Mouse (Mus musculus): Measurements from ENCODE around the gene Sox2.

The Sox2 gene

GRCm38 (mm10) chr3:34660542-34661290, 10.5 kb downstream of the Sox2 start:
- DNase-seq (ENCODE audit: low read depth, low spot score), result no peak

- no peak for DNase-seq (ENCODE audit: low read depth, low spot score)
Measured at GRCm38 (mm10) chr3:34661341-34662007, 11.3 kb downstream of the Sox2 start.

- DNase-seq (ENCODE audit: low read depth, low spot score), result no peak
Measured at GRCm38 (mm10) chr3:34662008-34662711, 12.0 kb downstream of the Sox2 start.

- no peak for DNase-seq (ENCODE audit: low read depth, low spot score)
Measured at GRCm38 (mm10) chr3:34662712-34663655, 12.8 kb downstream of the Sox2 start.

DNA sequence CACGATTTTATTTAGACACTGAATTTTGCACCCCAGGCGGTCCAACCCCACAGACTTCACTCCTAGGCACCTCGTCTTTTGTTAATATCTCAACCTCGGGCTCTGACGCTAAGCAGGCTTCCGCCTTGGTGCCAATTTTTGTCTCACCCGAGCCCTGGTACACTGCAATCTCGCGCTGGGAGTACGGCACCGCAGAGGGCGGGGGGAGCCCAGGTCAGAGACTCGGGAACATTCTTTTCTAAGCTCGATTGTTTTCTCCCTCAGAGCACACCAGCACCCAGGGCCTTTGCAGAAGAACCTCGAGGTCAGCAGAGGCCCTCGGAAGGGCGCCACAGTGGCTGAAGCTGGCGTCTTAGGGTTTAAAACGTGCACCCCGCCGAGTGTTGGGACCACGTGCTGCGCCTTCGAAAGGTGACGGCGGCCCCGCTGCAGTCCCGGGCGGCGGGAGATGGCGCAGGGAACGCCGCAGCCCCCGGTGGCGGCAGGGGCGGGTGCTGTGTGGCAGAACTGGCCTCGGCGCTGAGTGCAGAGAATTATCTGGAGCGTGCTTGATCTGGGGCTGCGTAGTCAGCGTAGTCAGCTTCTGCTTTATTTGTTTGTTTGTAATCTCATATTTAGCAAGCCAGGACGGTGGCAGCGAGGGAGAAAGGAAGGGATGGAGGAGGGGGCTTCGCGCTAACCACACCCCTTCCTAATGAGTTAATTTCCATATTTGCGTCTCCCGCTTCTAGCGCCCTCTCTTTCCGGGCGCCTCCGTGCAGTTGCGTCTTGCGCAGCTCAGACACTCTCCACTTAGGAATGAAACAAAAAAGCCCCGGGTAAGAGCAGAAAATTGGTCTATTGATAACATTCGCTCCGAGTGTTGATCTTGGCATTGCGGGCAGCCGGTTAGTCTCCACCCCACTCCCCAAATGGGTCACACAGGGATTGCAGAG, 13.8 kb downstream of the Sox2 start:
- DNase-seq (ENCODE audit: low read depth, low spot score), result no peak

DNA sequence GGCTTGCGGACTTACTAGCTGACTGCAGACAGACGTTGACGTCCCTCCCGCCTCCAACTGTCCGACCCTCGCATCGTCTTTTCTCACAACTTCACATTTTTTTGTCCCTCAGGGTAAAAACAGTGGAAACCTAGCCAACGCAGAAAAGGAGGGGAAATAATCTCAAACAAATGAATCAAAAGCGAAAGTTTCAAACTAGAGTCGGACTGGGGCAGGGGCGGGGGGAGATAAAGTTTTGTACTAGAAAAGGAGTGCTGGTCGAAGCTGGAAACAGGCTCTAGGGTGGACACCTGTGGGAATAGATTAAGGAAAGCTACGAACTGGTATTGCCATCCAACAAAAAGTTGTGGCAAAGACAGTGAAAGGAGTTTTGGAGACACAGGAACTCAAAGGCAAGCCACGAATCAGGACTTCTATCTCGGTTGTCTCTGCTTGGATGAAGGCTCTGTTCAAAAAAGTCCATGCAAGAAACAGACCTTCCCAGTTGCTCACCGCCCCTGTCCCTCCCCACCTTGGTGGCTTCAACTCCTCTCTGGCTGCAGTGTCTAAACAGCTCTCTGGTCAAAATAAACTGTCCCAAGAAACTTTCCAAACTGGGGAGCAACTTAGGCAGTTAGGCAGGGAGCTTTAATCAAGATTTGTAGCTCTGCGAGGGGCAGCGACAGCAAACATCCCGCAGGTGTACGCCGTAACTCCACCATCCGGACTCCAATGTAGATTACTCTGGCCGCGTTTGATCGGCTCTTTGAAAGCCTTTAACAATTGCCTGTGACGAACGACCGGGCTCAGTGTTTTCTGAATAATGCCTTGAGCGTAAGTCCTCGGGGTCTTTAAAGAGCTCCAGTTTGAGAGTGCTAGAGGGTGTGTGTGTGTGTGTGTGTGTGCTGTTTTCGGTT, 14.7 kb downstream of the Sox2 start:
- no peak for DNase-seq (ENCODE audit: low read depth, low spot score)

- DNase-seq (ENCODE audit: low read depth, low spot score), result no peak
Measured at GRCm38 (mm10) chr3:34665751-34666665, 15.8 kb downstream of the Sox2 start.

DNA sequence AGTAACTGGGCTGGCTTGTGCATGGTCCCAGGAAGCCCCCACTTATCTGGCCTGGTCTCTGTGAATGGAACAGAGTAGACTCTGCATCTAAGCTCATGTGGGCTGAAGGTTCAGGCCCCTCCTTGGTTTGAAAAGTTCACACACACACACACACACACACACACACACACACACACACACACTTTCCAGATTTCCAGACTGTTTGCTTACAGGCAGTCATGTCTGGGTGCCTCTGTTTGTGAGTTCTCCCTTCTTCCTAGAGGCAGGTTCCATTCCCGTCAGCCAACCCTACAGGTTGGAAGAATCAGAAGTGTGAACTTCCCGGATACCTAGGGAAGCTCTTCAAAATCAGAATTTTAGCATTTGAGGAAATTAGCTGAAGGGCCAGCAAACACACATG, 17.0 kb downstream of the Sox2 start:
- no peak for DNase-seq (ENCODE audit: low read depth, low spot score)

DNA sequence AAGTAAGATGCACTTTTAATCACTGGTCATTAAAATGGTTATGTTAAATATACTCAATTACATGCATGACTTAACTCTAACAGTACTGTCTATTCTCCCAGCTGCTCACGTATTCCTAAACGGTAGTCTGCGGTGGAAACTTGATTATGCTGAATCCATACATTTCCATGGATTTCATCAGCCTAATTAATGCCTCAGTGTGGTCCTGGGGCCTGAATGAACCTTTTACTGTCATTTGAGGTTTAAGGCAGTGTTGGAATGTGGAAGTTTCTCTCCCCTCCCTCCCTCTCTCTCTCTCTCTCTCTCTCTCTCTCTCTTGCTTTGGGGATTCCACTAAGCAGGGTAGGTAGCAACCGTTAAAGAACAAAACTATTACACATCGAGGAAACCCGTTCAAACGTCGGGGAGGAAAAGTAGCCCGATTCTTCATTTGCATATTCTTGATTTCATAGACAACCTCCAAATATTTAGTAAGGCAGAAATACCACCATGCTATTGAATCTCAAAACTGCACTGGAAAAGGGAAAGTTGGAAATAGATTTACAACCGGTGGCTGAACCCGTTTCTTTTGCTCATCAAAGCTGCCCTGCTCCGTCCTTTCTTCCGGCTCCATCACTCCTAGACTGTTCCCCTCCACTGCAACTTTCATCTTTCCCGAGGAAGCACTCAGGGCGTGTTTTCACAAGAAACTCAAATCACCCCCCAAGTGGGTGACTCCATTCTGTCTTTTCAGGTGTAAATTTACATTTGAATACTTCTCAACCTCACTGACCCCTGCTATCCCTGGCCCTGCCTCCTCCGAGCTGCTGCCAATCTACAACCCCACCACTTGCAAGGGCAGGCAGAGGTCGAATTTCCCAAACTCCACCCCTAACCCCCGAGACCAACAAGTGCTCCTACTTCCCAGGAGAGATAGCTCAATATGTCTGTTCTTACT, 17.9 kb downstream of the Sox2 start:
- DNase-seq (ENCODE audit: low read depth, low spot score), result no peak

DNA sequence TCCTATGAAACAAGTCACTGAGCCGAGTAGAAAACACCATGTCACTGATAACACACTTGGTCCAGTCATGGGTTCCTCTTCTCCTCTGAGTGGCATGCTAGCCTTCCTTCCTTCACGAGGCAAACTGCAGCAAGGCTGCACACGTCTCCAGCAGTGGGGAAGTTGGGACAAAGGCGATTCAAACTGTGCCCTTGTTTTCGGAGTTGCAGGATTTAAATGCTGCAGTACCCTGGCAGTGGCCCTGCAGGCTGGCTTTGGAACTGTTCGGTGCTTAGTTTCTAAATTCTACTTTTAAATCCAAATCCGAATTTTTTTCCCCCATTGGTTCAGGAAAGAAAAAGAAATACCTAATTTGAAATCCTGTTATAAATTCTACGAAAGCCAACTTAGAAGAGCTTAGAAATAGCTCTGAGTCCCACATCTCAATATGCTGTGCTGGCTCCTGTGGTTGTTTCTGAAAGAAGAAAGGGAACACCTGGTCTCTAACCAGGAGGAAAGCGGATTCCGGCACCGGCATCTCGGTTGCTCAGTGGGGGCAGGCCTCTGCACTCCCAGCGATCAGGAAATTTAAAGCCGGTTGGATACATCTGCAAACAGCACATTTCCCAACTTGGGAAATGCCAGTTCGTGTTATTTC, 20.9 kb downstream of the Sox2 start:
- no peak for DNase-seq (ENCODE audit: low read depth, low spot score)

DNA sequence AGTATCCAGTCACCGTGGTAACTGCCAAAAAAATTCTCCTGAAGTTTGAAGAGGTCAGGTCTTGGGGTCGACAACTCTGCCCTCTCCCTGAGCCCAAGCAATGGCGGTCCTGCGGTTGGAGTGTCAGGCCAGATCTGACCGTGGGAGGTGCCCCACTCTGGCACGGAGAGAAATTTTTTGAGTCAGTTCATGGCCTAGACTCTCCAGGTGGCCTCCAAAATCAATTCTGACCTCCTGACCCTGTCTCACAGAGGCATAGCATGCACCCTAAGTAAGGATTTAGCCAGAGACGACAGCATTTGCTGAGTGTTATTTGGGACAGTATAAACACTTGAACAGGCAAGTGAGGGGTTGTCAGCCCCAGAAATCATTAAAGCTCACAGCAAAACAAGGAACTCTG, 28.6 kb downstream of the Sox2 start:
- DNase-seq (ENCODE audit: low read depth, low spot score), result no peak

DNA sequence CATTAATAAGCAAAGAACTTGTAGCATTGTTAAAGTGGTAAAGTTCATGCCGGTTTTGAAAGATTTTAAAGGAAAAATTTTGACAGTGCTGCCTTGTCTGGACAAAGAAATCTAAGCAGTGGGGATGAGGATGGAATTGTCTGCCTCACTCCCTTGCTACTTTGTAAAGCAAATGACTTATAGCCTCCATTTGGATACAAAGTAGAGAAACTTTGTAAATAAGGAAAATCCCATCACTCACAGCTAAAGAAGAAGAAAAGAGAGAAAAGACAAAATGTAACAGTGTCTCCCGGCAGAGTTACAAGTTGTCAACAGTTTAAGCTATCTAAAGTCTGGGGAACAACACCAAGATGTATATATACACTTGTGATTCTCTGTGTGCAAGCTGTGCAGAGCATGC, 29.2 kb downstream of the Sox2 start:
- no peak for DNase-seq (ENCODE audit: low read depth, low spot score)

DNA sequence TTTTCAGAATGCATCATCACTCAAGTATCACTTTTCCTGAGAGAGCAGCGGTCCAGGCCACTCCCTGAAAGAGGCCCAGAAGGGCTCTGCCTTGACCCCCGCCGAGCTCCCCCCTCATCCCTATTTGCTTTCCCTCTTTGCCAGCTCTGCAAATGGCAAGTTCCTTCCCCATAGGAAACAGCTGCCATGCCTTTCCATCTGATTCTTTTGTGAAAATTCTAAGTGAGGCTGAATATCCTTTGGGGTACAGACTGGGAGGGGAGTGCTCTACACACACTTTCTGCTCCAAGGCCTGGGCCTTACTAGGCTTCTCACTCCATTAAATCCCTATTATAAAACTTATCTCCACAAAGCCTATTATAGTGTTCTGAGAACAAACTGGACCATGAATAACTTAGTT, 29.7 kb downstream of the Sox2 start:
- DNase-seq (ENCODE audit: low read depth, low spot score), result no peak

- DNase-seq (ENCODE audit: low read depth, low spot score), result no peak
Measured at GRCm38 (mm10) chr3:34688072-34688471, 37.9 kb downstream of the Sox2 start.

DNA sequence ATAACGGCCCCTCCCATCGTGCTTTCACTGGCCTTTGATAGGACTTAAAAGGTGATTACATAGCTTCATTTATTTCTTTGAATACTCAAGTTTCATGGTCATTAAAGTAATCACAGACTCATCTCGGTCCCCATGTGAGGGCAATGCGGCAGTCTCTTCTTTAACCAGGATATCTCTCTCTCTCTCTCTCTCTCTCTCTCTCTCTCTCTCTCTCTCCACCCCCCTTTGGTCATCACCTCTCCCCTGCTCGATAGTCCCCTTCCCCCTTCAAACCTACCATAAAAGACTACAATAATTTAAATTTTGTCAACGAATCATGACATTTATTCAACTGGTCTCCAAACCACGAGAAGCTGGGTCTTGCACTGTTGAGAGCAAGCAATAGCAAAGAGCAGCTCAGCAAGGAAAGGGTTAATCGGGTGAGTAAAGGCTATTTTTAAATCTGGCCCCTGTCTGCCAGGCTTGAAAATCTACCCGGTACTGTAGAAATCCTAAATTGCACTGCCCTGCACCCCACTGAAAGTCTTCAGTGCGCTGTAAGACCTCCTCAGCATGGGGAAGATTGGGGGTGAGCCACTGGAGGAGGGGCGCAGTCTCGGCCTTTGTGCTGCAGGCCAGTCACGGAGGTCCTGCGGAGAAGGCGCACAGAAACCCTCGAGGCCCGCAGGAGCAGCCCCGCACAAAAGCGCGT, 41.6 kb downstream of the Sox2 start:
- DNase-seq (ENCODE audit: low read depth, low spot score), result no peak

DNA sequence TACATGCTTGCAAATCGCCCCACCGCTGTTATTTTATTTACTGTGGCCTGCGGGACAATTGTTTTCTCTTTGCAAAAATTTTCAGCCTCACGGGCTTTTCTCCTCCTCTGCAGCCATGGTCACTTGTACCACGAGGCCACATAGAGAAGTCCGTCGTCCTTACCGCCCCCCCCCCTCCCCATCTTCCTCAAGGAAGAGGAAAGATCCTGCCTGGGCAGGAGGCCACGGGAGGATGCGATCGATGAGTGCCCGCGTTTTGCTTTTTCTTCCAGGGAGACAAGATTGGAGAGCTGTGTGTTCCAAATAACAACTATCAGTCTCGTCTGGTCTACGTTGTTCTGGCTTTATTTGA, 42.2 kb downstream of the Sox2 start:
- DNase-seq (ENCODE audit: low read depth, low spot score), result no peak
